Mouse (Mus musculus) brown adipose tissue, adult 24 weeks (tissue): ENCODE measurements around the gene Olfr1242. TPM values are rescaled to one million over a fixed set of nuclear protein-coding genes. Genes with fewer than 3 reads are reported as not detected.

Experiments
- H3K27ac ChIP-seq: fragments of 200-500 bp; replicated peaks from 2 replicates; pipeline ENCODE4 v1.5.1; 2012; ENCODE audit warnings: low read depth, mild to moderate bottlenecking, low read length
- H3K4me1 ChIP-seq: fragments of 200-500 bp; 2 replicates; pipeline ENCODE4 v1.6.1; 2012; ENCODE audit warnings: low read length, mixed read lengths; ENCODE audit not compliant: control insufficient read depth, insufficient read depth, insufficient read length
- H3K4me3 ChIP-seq: fragments of 200-500 bp; 2 replicates; pipeline ENCODE4 v1.5.1; 2012; ENCODE audit warnings: low read depth, mild to moderate bottlenecking, low read length, moderate library complexity; ENCODE audit not compliant: insufficient read depth
- polyA plus RNA-seq: library from polyadenylated mRNA; stranded (reverse); fragments of >200 nt; gene quantifications from 2 replicates; pipeline ENCODE4 v1.2.4, GENCODE M21; 2012; ENCODE audit not compliant: missing spikeins, insufficient read depth, insufficient read length

Gene Olfr1242
- polyA plus RNA-seq, result not detected in 2 replicates

GRCm38 (mm10) chr2:89498235-89498634 is at the start of gene Olfr1242:
Gene Olfr1242 (minus strand): TSS chr2:89498335.
- H3K4me1 ChIP-seq, result no peaks in the 10 kb centered on the region
- no peak within 1 kb of the TSS for H3K27ac ChIP-seq
- H3K4me3 ChIP-seq, result no peak within 1 kb of the TSS

DNA sequence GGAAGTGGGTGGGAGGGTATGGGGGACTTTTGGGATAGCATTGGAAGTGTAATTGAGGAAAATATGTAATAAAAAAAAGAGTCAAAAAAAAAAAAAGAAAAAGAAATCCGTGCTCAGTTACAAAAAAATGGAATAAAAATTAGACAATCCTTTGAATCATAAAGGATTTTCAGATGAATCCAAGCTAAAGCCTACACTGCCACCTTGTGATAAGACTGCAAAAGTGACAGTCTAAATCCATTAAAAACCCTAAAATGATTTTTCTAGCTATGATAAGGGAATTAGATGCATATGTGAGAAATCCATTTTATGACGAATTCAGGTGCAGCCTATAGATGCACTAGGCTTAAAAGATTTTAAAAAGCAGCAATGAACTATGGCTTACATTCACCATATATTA is 46.4 kb upstream of the Olfr1242 start:
- Histone ChIP-seq H3K4me3 (no peak overlapping the region), H3K4me1 (no peaks in the 10 kb centered on the region), H3K27ac (no peak overlapping the region)

DNA sequence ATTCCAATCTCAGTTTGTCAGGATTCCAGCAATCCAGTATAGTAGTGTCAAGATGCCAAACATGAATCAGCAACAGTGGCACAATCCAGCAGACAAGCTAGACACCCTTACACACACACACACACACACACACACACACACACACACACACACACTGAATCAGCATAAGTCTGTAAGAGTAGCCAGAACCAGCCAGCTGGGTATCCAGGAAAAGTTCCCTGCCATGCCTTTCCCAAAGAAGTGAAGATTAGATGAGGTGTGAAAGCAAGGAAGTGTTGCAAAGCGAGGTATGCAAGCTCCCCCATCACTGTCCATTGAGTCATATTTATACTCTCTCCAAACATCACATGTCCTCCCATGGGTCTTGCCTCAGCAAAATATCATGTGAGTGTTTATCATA is 41.8 kb upstream of the Olfr1242 start:
- no peak overlapping the region for H3K27ac ChIP-seq
- H3K4me1 ChIP-seq, result no peaks in the 10 kb centered on the region
- no peak overlapping the region for H3K4me3 ChIP-seq

- Histone ChIP-seq H3K4me3 (no peak within 1 kb of the TSS), H3K27ac (no peak within 1 kb of the TSS), H3K4me1 (no peaks in the 10 kb centered on the region)
These were observed 33.3 kb upstream of the Olfr1242 start, which contains the start of gene Olfr1243 for GRCm38 (mm10) chr2:89531387-89531786. Gene Olfr1243 (minus strand): TSS chr2:89531487.

- Histone ChIP-seq H3K4me1 (no peaks in the 10 kb centered on the region), H3K4me3 (no peak within 1 kb of the TSS), H3K27ac (no peak within 1 kb of the TSS)
These were observed 11.1 kb downstream of the Olfr1242 start, which contains the start of gene Olfr1241 for GRCm38 (mm10) chr2:89487026-89487425. Gene Olfr1241 (minus strand): TSS chr2:89487126.

DNA sequence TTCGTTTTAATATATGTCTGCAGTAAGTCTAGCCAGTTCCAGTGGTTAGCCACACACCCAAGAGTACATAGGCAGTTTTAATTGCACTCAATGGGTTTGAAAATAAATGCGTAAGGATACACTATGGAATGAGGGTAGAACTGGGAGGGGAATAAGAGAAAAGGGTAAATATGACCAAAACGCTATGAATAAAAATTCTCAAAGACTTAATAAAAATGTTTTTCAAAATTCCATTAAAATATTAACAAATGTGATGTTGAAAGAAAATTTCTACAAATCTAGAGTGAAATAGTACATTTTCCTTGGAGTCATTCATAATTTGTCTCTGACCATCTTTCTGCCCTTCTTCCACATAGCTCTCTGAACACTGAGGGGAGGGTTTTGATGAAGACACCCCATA is 55.2 kb downstream of the Olfr1242 start, which contains the start of gene Olfr1240:
TSS of gene Olfr1240 (minus strand) at position 101 of the 400 bp plus-strand sequence.
- H3K4me3 ChIP-seq, result no peak within 1 kb of the TSS
- H3K4me1 ChIP-seq, result no peaks in the 10 kb centered on the region
- no peak within 1 kb of the TSS for H3K27ac ChIP-seq

Other genes with a start within 250 kb of the Olfr1242 start
- gene Olfr1228, start 244.3 kb downstream of the Olfr1242 start, polyA plus RNA-seq, result not detected in 2 replicates
- gene Olfr1229, start 210.3 kb downstream of the Olfr1242 start, polyA plus RNA-seq, result not detected in 2 replicates
- gene Olfr1230, start 201.1 kb downstream of the Olfr1242 start, polyA plus RNA-seq, result not detected in 2 replicates
- not detected in 2 replicates for gene Olfr1231, start 191.3 kb downstream of the Olfr1242 start, polyA plus RNA-seq
- not detected in 2 replicates for gene Olfr1232, start 168.7 kb downstream of the Olfr1242 start, polyA plus RNA-seq
- gene Olfr1233, start 155.9 kb downstream of the Olfr1242 start, polyA plus RNA-seq, result not detected in 2 replicates
- gene Olfr1234, start 133.5 kb downstream of the Olfr1242 start, polyA plus RNA-seq, result not detected in 2 replicates
- not detected in 2 replicates for gene Olfr1238, start 88.7 kb downstream of the Olfr1242 start, polyA plus RNA-seq
- gene Olfr1239, start 77.9 kb downstream of the Olfr1242 start, polyA plus RNA-seq, result not detected in 2 replicates
- gene Olfr1240, start 55.3 kb downstream of the Olfr1242 start, polyA plus RNA-seq, result not detected in 2 replicates
- not detected in 2 replicates for gene Olfr1241, start 11.2 kb downstream of the Olfr1242 start, polyA plus RNA-seq
- not detected in 2 replicates for gene Olfr1243, start 33.2 kb upstream of the Olfr1242 start, polyA plus RNA-seq
- gene Olfr1245, start 80.1 kb upstream of the Olfr1242 start, polyA plus RNA-seq, result not detected in 2 replicates
- not detected in 2 replicates for gene Olfr1246, start 94.8 kb upstream of the Olfr1242 start, polyA plus RNA-seq
- gene Olfr1247, start 115.8 kb upstream of the Olfr1242 start, polyA plus RNA-seq, result not detected in 2 replicates
- gene Olfr1248, start 119.9 kb upstream of the Olfr1242 start, polyA plus RNA-seq, result not detected in 2 replicates
- gene Olfr1249, start 136.6 kb upstream of the Olfr1242 start, polyA plus RNA-seq, result not detected in 2 replicates
- not detected in 2 replicates for gene Olfr1250, start 163.1 kb upstream of the Olfr1242 start, polyA plus RNA-seq
- gene Olfr1251, start 173.6 kb upstream of the Olfr1242 start, polyA plus RNA-seq, result not detected in 2 replicates
- not detected in 2 replicates for gene Olfr1252, start 226.7 kb upstream of the Olfr1242 start, polyA plus RNA-seq